Mouse (Mus musculus) MEL (cell line): ENCODE results near the gene Trim63.

Experiments
- BHLHE40 ChIP-seq: IDR thresholded peaks from 2 replicates; pipeline ENCODE4 v1.6.1; 2012; ENCODE audit warnings: low read depth, mild to moderate bottlenecking, inconsistent platforms, low read length, improper control_type of control experiment, borderline replicate concordance
- CTCF ChIP-seq, 3 experiments: IDR thresholded peaks in 2 of 3; conservative IDR thresholded peaks in 1 of 3; 2 replicates each; pipeline ENCODE4 v1.5.1; 2011 to 2012; ENCODE audit warnings: low read length in 3 of 3, low read depth in 2 of 3, mild to moderate bottlenecking in 2 of 3, improper control_type of control experiment in 1 of 3, inconsistent platforms in 1 of 3, mixed read lengths in 1 of 3, moderate library complexity in 1 of 3; ENCODE audit not compliant: control insufficient read depth in 1 of 3, insufficient read depth in 1 of 3, poor library complexity in 1 of 3, severe bottlenecking in 1 of 3
- MAFK ChIP-seq: IDR thresholded peaks from 2 replicates; pipeline ENCODE4 v1.6.1; 2011; ENCODE audit warnings: low read depth, mild to moderate bottlenecking, low read length, improper control_type of control experiment, borderline replicate concordance
- POLR2AphosphoS5 ChIP-seq: IDR thresholded peaks from 2 replicates; pipeline ENCODE4 v1.6.1; 2012; ENCODE audit warnings: low read depth, borderline replicate concordance, mild to moderate bottlenecking, inconsistent platforms, low read length, moderate library complexity, mixed read lengths
- RCOR1 ChIP-seq: IDR thresholded peaks from 2 replicates; pipeline ENCODE4 v1.6.1; 2012; ENCODE audit warnings: low read depth, mild to moderate bottlenecking, inconsistent platforms, low read length, improper control_type of control experiment
- TCF12 ChIP-seq: IDR thresholded peaks from 2 replicates; pipeline ENCODE4 v1.6.1; 2014; ENCODE audit warnings: low read depth, mild to moderate bottlenecking, inconsistent platforms, low read length, improper control_type of control experiment, moderate library complexity
- ZC3H11A ChIP-seq: IDR thresholded peaks from 2 replicates; pipeline ENCODE4 v1.6.1; 2012; ENCODE audit warnings: low read depth, mild to moderate bottlenecking, inconsistent platforms, low read length, improper control_type of control experiment
- ZNF384 ChIP-seq: IDR thresholded peaks from 2 replicates; pipeline ENCODE4 v1.6.1; 2012; ENCODE audit warnings: low read depth, mild to moderate bottlenecking, inconsistent platforms, low read length, improper control_type of control experiment

DNA sequence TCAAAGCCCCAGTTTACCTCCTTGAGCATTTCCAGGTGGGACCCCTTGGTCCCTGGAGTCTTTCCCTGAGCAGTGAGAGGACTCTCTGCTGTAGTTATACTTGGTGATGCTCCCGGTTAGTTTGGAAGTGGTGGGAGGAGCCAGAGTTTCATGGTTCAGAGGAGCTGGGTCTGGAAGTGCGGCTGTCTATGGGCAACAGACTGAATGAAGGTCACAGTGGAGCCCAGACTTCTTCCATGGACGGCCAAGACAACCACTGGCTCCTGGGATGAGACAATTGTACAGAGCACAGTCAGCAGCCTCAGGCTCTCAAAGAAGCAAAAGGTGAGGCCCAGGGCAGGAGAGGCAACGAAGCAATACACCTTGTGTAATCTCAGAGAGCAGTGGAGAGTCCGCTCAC lies 15.4 kb downstream of the Trim63 start:
- TF ChIP-seq BHLHE40, result no peak
- no peak for TF ChIP-seq RCOR1
- no peak for TF ChIP-seq MAFK
- no peak for TF ChIP-seq TCF12
- TF ChIP-seq ZNF384, result no peak
- TF ChIP-seq ZC3H11A, result no peak
- TF ChIP-seq POLR2AphosphoS5, result no peak
- TF ChIP-seq CTCF (IDR thresholded peaks at IDR 0.05 in 2 of 3, conservative IDR thresholded peaks at IDR 0.05 in 1 of 3; ENCODE audit: control insufficient read depth in 1 of 3, insufficient read depth in 1 of 3, low read depth in 2 of 3, low read length in 3 of 3, poor library complexity in 1 of 3, severe bottlenecking in 1 of 3), result no peak
